Mouse (Mus musculus) bone marrow macrophage, adult 2 months (primary cell): ENCODE data around the gene Idh3a. TPM values are rescaled to one million over a fixed set of nuclear protein-coding genes. Genes with fewer than 3 reads are reported as not detected.

Experiments used
- H3K27ac ChIP-seq: 2 replicates; pipeline ENCODE4 v1.5.1; 2012; ENCODE audit warnings: low read depth, low read length; ENCODE audit not compliant: insufficient read depth
- H3K4me1 ChIP-seq: 2 replicates; pipeline ENCODE4 v1.6.1; 2012; ENCODE audit warnings: low read length; ENCODE audit not compliant: control insufficient read depth, insufficient read depth
- H3K4me3 ChIP-seq: 2 replicates; pipeline ENCODE4 v1.5.1; 2012; ENCODE audit warnings: mild to moderate bottlenecking, low read length, moderate library complexity; ENCODE audit not compliant: insufficient read depth
- CTCF ChIP-seq: IDR thresholded peaks from 2 replicates; pipeline ENCODE4 v1.5.1; 2012; ENCODE audit warnings: low read depth, mild to moderate bottlenecking, low read length, moderate library complexity
- POLR2A ChIP-seq: IDR thresholded peaks from 2 replicates; pipeline ENCODE4 v1.6.1; 2012; ENCODE audit warnings: mild to moderate bottlenecking, low read depth, low read length, borderline replicate concordance
- polyA plus RNA-seq: library from polyadenylated mRNA; stranded (reverse); fragments of >200 nt; gene quantifications from 2 replicates; pipeline ENCODE4 v1.2.4, GENCODE M21; 2012; ENCODE audit not compliant: missing spikeins, insufficient read depth, insufficient read length

Idh3a gene
- polyA plus RNA-seq, 1 experiment, result 19.2 TPM

GRCm38 (mm10) chr9:54628752-54629151, 42.6 kb downstream of the Idh3a start:
- no peak overlapping the region for H3K27ac ChIP-seq
- no peaks in the 10 kb centered on the region for H3K4me1 ChIP-seq
- TF ChIP-seq CTCF (no peak), POLR2A (no peak)
- no peak overlapping the region for H3K4me3 ChIP-seq

- no peaks in the 10 kb centered on the region for H3K4me1 ChIP-seq
- TF ChIP-seq CTCF, result no peak
- H3K4me3 ChIP-seq, result no peak overlapping the region
- H3K27ac ChIP-seq, result no peak overlapping the region
These were observed 43.6 kb downstream of the Idh3a start for GRCm38 (mm10) chr9:54629613-54630261.

DNA sequence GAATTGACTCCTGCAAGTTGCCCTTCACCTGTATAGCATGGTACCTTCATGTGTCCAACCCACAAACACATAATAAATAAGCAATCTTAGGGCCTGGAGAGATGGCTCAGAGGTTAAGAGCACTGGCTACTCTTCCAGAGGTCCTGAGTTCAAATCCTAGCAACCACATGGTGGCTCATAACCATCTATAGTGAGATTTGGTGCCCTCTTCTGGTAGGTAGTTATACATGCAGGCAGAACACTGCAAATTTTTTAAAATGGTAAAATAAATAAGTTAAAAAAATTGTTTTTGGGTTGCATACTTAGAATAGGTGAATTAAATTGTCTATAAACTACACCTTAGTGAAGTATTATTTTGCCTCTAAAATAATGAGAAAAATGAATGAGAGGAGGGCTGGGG, 44.8 kb downstream of the Idh3a start:
- Histone ChIP-seq H3K4me3 (no peak overlapping the region), H3K4me1 (no peaks in the 10 kb centered on the region), H3K27ac (no peak overlapping the region)
- TF ChIP-seq POLR2A, result no peak
- no peak for TF ChIP-seq CTCF

DNA sequence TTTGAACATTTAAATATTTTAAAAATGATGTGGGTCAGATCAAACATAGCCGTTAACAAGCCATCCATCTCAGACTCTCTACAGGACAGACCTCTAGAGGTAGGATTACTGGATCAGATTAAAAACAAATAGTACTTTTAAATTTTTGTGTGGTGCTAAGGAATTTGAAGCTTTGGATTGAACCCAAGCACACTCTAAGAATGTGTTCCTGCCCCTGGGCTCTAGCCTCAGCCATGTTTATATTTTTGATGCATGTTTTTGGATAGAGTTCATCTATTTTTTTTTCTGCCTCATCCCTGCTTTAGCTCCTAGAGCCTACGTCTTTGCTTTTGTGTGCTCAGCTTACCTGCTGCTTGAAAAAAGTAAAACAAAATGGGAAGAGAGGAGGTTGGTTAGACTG, 47.3 kb downstream of the Idh3a start:
- no peak for TF ChIP-seq CTCF
- TF ChIP-seq POLR2A, result no peak
- Histone ChIP-seq H3K4me3 (no peak overlapping the region), H3K4me1 (0 out of 2 replicates have a peak, but pooled peaks cover 6% of the 10 kb centered on the region), H3K27ac (no peak overlapping the region)

DNA sequence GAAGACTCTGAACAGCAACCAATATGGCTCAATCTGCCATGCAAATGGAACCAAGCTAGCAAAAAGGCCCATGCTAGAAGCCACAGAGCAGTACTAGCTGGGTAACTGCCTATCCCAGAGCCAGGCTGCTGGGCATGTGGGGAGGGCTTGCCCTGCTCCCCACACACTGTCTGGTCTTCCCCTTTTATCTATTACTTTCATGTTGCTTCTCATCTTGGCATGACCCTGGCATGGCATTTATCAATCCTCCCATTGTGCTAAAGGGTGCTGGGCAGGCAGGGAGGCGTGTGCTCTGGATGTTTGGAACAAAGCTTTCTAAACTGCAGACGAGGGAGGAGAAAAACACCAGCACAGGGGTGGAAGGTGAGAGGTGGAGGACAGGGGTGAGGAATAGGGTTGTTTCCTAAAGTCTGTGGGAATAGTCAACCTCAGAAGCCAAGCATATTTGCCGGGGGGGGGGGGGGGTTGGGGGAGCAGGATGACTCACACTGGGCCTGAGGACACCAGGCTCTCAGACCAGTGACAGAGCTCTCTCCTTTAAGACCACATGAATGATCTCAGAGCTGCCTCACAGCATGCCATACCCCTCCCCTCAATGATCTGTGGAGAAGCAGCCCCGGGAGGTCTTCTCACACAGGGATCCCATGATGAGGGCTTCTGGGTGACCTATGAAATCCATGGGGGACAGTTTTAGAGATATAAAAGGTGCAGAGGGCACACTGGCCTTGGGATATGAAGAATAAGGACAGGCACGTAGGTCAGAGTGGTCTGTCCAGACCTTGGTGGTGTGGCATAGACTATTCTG, 51.6 kb downstream of the Idh3a start:
- H3K4me1 ChIP-seq, result peaks cover 12% of the 10 kb centered on the region
- no peak for TF ChIP-seq CTCF
- no peak for TF ChIP-seq POLR2A

GRCm38 (mm10) chr9:54639192-54639591, 53.1 kb downstream of the Idh3a start:
- no peak overlapping the region for H3K4me3 ChIP-seq
- peaks cover 12% of the 10 kb centered on the region for H3K4me1 ChIP-seq
- TF ChIP-seq POLR2A (no peak), CTCF (no peak)
- H3K27ac ChIP-seq, result no peak overlapping the region

More for the DNA sequence above, 51.6 kb downstream of the Idh3a start:
- Histone ChIP-seq H3K27ac (no peak overlapping the region), H3K4me3 (no peak overlapping the region)

DNA sequence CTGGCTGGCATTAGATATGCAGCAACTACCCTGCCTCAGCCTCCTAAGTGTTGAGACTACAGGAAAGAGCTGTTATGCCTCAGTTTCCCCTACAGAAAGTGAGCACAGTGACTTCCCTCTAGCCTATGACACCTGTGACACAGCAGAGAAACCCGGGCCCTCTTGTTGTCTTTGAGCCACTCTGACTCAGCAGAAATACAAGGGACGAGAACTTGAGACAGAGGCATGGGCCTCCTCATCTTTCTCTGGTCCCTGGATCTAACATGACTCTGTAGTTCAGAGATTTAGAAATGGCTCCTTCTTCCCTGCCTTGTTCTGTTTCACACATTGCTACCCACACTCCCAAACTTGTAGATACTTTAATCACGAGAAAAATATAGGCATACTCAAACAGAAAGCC, 55.4 kb downstream of the Idh3a start:
- TF ChIP-seq POLR2A (no peak), CTCF (no peak)
- H3K4me3 ChIP-seq, result no peak overlapping the region
- no peak overlapping the region for H3K27ac ChIP-seq
- peaks cover 12% of the 10 kb centered on the region for H3K4me1 ChIP-seq

DNA sequence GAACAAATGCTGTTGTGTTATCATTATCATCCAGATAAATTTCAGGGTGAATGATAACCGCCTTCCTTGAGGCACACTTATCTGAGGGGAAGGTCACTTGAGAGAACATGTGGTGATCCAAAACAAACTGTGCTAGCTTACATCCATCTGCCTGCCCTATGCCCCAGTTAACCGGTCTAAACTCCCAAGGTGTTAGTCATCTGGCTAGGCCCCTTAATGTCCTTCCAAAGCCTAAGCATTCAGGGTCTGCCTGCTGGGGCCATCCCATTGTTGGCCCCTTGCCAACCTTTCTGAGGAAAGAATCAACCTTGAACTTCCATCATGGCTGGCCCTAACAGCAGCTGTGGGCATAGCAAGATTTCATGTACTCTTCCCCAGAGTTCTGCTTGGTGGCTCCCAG, 56.0 kb downstream of the Idh3a start:
- no peak for TF ChIP-seq POLR2A
- no peak for TF ChIP-seq CTCF
- Histone ChIP-seq H3K4me3 (no peak overlapping the region), H3K4me1 (peaks cover 12% of the 10 kb centered on the region), H3K27ac (no peak overlapping the region)

DNA sequence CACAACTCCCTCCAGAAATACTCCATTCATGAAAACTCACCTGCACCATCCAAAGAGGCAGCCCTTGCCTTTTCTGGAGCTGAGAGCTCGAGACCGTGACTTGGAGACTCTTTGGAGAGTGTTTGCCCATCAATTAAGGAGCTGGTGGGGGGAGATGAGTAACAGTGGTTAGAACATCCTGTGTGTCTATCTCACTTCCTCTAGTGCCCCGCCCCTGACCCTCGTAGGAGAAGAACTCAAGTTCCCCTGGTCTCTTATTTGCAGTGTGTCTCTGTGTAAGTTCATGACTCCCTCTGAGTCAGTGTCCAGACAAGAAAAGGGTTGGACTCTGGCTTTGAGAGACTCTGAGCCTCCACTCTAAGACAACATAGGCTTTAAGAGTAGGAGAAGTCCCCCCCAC, 56.4 kb downstream of the Idh3a start:
- TF ChIP-seq CTCF, result no peak
- no peak for TF ChIP-seq POLR2A
- Histone ChIP-seq H3K4me3 (no peak overlapping the region), H3K4me1 (peaks cover 10% of the 10 kb centered on the region), H3K27ac (no peak overlapping the region)

DNA sequence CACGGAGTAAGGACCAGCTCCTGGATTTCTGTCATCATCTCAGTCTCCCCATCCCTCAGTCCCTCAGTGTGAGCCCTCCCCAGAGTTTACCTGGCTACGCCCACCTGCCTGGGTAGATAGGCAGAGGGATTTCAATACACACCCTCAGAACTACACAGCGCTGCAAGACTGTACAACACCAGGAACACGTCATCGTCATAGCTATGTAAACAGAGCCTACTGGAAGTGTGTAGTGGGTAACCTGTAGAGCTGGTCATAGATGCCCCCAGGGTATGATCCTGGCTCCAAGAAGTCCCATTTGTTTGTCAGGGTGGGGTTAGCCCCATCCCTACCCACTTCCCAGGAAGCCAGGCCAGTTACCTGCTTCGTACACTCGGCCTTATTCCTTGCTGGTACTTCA, 57.0 kb downstream of the Idh3a start:
- Histone ChIP-seq H3K4me1 (peaks cover 6% of the 10 kb centered on the region), H3K27ac (no peak overlapping the region)
- TF ChIP-seq POLR2A (no peak), CTCF (no peak)

GRCm38 (mm10) chr9:54645530-54645929, 59.4 kb downstream of the Idh3a start:
- H3K4me1 ChIP-seq, result peaks cover 6% of the 10 kb centered on the region
- H3K27ac ChIP-seq, result no peak overlapping the region
- H3K4me3 ChIP-seq, result no peak overlapping the region
- no peak for TF ChIP-seq CTCF
- TF ChIP-seq POLR2A, result no peak

More for the DNA sequence above, 57.0 kb downstream of the Idh3a start:
- H3K4me3 ChIP-seq, result no peak overlapping the region
